14 mouse cellular contexts compared by ENCODE assay signal in the genomic region with DNA sequence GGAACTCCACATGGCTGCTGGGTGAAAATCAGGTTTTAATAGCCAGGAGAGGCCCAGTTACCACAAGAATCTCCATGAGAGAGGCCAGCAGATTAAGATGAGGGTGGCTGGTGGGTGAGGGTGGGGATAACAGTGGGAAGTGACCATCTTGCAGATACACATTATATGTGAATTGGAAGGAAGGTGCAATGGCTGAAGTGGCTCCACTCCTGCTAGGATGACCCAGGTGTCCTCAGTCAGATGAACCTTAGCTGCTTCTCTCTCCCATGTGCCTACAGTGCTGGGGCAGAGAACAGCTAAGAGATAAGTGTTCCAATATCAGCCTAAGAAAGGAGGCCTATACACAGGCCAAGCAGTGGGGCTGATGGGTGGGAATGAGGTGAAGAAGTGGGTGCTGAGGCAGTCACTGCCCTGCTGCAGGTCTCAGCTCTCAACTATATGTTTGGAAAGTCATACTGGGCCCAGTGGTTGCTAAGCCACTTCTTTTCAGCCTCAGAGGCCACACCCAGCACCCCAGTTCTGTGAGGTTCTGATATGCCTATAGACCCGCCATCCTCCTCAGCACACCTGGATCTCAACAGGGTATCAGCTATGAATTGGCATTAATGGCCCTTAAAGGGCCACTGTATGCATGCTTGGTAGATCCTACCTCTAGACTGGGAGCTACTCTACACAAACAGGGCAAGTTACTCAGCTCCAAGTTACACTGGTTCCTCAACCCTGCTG. TPM values are rescaled to one million over a fixed set of nuclear protein-coding genes. Genes with fewer than 3 reads are reported as not detected.
DNase-seq lines count a peak whose midpoint lies in the region; ATAC-seq lines count a peak whose summit lies in the region.
"Had no signal": no experiment of that assay in that cellular context is flagged by ENCODE, and none has a peak within 500 bp of the region (broad histone marks: within the 10 kb centered on the region; RNA-seq: fewer than 3 reads in every experiment).

No protein-coding gene starts in this region.

- peak; percentile 71 for DNase-seq in spleen, adult 12 weeks (ENCODE audit: low spot score)
- no peak for DNase-seq in spleen, adult 18-20 months
- no peak for DNase-seq in cerebellum, adult 9-10 months
- DNase-seq: adrenal gland, postnatal 10 days; cerebellum, adult 18-20 months; gastrocnemius, postnatal 14 days had no signal

- peaks cover 12% of the 10 kb centered on the region for H3K36me3 ChIP-seq in liver, embryonic 15.5 days (replicated peaks)
- no peaks in the 10 kb centered on the region for H3K36me3 ChIP-seq in stomach, embryonic 16.5 days (ENCODE audit: control insufficient read depth, insufficient read depth, low read length)
- H3K36me3 ChIP-seq in kidney, embryonic 14.5 days (ENCODE audit: control insufficient read depth, insufficient read depth, low read length) = peaks cover 31% of the 10 kb centered on the region; the same call in 1 of the 2 replicates

- WGBS in liver, embryonic 15.5 days (ENCODE audit: insufficient replicate concordance) = 15% methylated on average over 1 of the region's 1 CpGs
- 88% methylated on average over 1 of the region's 1 CpGs for WGBS in stomach, embryonic 16.5 days
- 82% methylated on average over 1 of the region's 1 CpGs for WGBS in kidney, embryonic 14.5 days

- H3K4me2 ChIP-seq in liver, embryonic 15.5 days = peak overlapping the region; percentile 74
- no peak overlapping the region for H3K4me2 ChIP-seq in stomach, embryonic 16.5 days (ENCODE audit: low read depth, low read length)
- no peak overlapping the region for H3K4me2 ChIP-seq in kidney, embryonic 14.5 days (replicated peaks; ENCODE audit: low read depth, low read length)
- H3K4me2 ChIP-seq: forebrain, embryonic 13.5 days had no signal

- H3K27me3 ChIP-seq in liver, embryonic 15.5 days = no peaks in the 10 kb centered on the region
- H3K27me3 ChIP-seq in stomach, embryonic 16.5 days (ENCODE audit: control insufficient read depth, insufficient read depth, low read length) = no peaks in the 10 kb centered on the region
- no peaks in the 10 kb centered on the region for H3K27me3 ChIP-seq in kidney, embryonic 14.5 days (ENCODE audit: control insufficient read depth, insufficient read depth, low read length)
- H3K27me3 ChIP-seq: forebrain, embryonic 13.5 days had no signal

- H3K4me1 ChIP-seq in liver, embryonic 15.5 days (replicated peaks) = peaks cover 77% of the 10 kb centered on the region
- H3K4me1 ChIP-seq in stomach, embryonic 16.5 days (ENCODE audit: control insufficient read depth, insufficient read depth, low read length) = peaks cover 17% of the 10 kb centered on the region
- peaks cover 20% of the 10 kb centered on the region for H3K4me1 ChIP-seq in kidney, embryonic 14.5 days (ENCODE audit: control insufficient read depth, insufficient read depth, low read length)

- peak; percentile 71 for ATAC-seq in erythroid progenitor cell, adult 5-6 weeks (replicated peaks; ENCODE audit: low FRiP score, poor library complexity, severe bottlenecking)
- peak; percentile 91 for ATAC-seq in liver, embryonic 15.5 days (ENCODE audit: insufficient read depth)
- ATAC-seq in stomach, embryonic 16.5 days (ENCODE audit: insufficient read depth, low FRiP score) = peak; percentile 30; the same call in 1 of the 2 replicates
- ATAC-seq in kidney, embryonic 14.5 days (ENCODE audit: low FRiP score, low TSS enrichment) = no peak
- ATAC-seq: forebrain, embryonic 13.5 days; hindbrain, postnatal 0 days had no signal

- H3K27ac ChIP-seq in liver, embryonic 15.5 days (replicated peaks) = peak overlapping the region; percentile 98
- no peak overlapping the region for H3K27ac ChIP-seq in stomach, embryonic 16.5 days (ENCODE audit: low read length)
- no peak overlapping the region for H3K27ac ChIP-seq in kidney, embryonic 14.5 days (ENCODE audit: low read depth, low read length)
- H3K27ac ChIP-seq: forebrain, embryonic 13.5 days had no signal

- H3K9me3 ChIP-seq in liver, embryonic 15.5 days (replicated peaks) = no peaks in the 10 kb centered on the region
- no peaks in the 10 kb centered on the region for H3K9me3 ChIP-seq in stomach, embryonic 16.5 days (replicated peaks; ENCODE audit: control insufficient read depth, low read length)
- no peaks in the 10 kb centered on the region for H3K9me3 ChIP-seq in kidney, embryonic 14.5 days (ENCODE audit: control insufficient read depth, low read length)
- H3K9me3 ChIP-seq: embryonic facial prominence, embryonic 10.5 days; forebrain, embryonic 13.5 days had no signal

- H3K9ac ChIP-seq in liver, embryonic 15.5 days = peak overlapping the region; percentile 65
- no peak overlapping the region for H3K9ac ChIP-seq in stomach, embryonic 16.5 days (ENCODE audit: low read length)
- H3K9ac ChIP-seq in kidney, embryonic 14.5 days (ENCODE audit: low read depth, low read length) = no peak overlapping the region
- H3K9ac ChIP-seq: forebrain, embryonic 13.5 days had no signal

- peak overlapping the region; percentile 28 for H3K4me3 ChIP-seq in liver, embryonic 15.5 days (replicated peaks)
- H3K4me3 ChIP-seq in stomach, embryonic 16.5 days (replicated peaks; ENCODE audit: low read length) = no peak overlapping the region
- no peak overlapping the region for H3K4me3 ChIP-seq in kidney, embryonic 14.5 days (ENCODE audit: low read length)
- H3K4me3 ChIP-seq: embryonic facial prominence, embryonic 10.5 days; forebrain, embryonic 13.5 days; myocyte had no signal

RNA-seq across cellular contexts. Expression of a gene that starts 35.8 kb away (rescaled TPM):
- total RNA-seq in erythroid progenitor cell, adult 5-6 weeks (2015; ENCODE audit: low replicate concordance) = 241 and 246 TPM in 2 replicates
- total RNA-seq in erythroid progenitor cell, adult 5-6 weeks (2017; ENCODE audit: low replicate concordance) = 163 and 208 TPM in 2 replicates
- polyA plus RNA-seq in liver, embryonic 15.5 days (2015; fragmentation: Nextera tagmentation; extraction: Ambion mirVana) = 25.5 and 28.0 TPM in 2 replicates
- 15.1 and 17.4 TPM in 2 replicates for polyA plus RNA-seq in stomach, embryonic 16.5 days (2015; fragmentation: Nextera tagmentation; extraction: Ambion mirVana)
- 17.0 and 22.1 TPM in 2 replicates for polyA plus RNA-seq in kidney, embryonic 14.5 days (2014; fragmentation: Nextera tagmentation; extraction: Ambion mirVana)
